Mouse (Mus musculus): ENCODE results near the gene Bloc1s3.

The Bloc1s3 gene

DNA sequence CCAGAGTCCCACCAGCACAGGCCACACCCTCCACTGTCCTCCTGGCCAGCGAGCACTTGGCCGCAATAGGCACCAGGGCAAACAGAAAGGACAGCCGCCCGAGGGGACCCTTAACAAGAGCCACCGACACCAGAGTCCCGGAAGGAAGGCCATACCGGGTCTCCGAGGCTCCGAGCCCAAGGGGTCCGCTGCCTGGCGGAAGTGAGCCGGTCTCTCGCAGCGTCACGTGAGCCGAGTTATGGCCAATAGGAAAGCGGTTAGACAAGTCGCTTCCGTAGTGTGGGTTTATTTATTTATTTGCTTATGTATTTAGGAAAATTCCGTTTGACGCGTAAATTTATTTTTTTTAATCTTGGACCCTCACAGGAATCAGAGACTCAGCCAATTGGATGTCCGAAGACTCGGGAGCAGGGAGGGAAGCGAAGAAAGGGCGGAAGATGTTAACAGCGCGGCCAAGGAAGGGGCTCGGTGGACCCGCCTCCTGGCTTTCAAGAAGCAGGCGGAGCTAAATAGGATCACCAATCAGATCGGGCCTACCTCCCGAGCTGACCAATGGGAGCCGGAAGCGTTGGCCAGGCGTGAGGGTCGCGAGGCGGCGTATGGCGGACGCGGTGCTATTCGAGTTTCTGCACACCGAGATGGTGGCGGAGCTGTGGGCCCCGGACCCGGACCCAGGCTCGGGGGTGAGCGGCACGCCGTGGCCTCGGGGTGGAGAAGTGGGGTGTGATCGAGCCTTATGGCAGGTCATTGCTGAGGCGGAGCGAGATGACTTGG lies at the start of gene Bloc1s3, which contains the start of gene Trappc6a:
Bloc1s3 (minus strand) TSS at position 218 of the 774 bp plus-strand sequence.
Trappc6a (plus strand) TSS at position 246 of the 774 bp plus-strand sequence.
- DNase-seq = peak; percentile 94

- DNase-seq = no peak
These were observed 48.9 kb upstream of the Bloc1s3 start for GRCm38 (mm10) chr7:19557086-19557485.

GRCm38 (mm10) chr7:19554168-19554567 lies 46.0 kb upstream of the Bloc1s3 start:
- DNase-seq = peak; percentile 70

DNA sequence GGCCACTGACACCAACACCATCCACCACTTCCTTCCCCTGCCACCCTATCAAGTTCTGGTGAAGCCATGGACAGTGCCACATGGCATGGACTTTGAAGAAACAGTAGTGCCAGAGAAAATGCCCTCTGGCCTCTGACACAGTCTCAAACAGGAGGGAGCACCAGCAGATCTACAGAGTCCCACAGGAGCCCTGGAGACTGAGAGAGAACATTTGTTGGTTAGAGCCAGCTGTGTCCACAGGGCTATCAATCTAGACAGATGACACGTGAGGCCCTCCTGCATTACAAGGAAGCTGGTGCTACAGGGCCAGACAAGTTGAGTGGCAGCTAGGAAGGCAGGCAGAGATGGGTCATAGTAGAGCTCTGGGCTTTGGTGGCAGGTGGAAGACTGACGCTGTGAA lies 44.3 kb upstream of the Bloc1s3 start:
- DNase-seq = no peak

GRCm38 (mm10) chr7:19551634-19552033 lies 43.5 kb upstream of the Bloc1s3 start:
- DNase-seq = no peak

DNA sequence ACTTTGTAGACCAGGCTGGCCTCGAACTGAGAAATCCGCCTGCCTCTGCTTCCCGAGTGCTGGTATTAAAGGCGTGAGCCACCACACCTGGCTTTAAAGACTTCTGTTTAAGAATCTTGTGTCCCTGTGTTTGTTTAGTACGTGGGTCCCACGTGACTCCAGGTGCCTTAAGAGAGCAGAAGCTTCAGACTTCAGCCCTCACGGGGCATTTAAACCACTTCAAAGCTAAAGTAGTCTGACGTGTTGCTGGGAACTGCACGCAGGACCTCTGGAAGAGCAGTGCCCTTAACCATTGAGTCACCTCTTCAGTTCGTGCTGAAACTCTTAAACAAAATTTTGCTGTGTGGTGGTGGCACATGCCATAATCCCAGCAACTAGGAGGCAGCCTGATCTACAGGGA lies 41.2 kb upstream of the Bloc1s3 start:
- no peak for DNase-seq

- DNase-seq = no peak
These were observed 39.3 kb upstream of the Bloc1s3 start for GRCm38 (mm10) chr7:19547344-19547969.

- DNase-seq = no peak
These were observed 37.8 kb upstream of the Bloc1s3 start for GRCm38 (mm10) chr7:19546007-19546406.

DNA sequence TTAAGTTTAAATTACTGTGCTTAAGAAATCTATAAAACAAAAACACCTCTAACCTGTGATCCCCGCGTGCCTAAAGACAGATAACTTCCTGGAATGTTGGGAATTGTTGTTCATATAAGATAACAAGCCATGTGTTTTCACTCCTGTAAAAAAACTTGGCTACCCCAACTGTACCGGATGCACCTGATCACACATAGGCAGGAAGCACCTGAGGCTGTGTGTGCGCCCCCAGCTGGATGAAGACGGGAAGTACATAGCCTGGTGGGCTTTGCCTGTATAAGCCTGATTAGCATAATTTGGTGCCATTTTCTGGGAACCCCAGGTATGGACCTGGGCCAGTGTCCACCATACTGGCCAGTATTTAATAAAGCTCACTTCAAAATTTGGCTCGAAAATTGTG lies 35.4 kb upstream of the Bloc1s3 start:
- DNase-seq = no peak

- no peak for DNase-seq
These were observed 34.1 kb upstream of the Bloc1s3 start for GRCm38 (mm10) chr7:19542155-19542691.

- DNase-seq = no peak
These were observed 33.6 kb upstream of the Bloc1s3 start for GRCm38 (mm10) chr7:19541681-19542154.

DNA sequence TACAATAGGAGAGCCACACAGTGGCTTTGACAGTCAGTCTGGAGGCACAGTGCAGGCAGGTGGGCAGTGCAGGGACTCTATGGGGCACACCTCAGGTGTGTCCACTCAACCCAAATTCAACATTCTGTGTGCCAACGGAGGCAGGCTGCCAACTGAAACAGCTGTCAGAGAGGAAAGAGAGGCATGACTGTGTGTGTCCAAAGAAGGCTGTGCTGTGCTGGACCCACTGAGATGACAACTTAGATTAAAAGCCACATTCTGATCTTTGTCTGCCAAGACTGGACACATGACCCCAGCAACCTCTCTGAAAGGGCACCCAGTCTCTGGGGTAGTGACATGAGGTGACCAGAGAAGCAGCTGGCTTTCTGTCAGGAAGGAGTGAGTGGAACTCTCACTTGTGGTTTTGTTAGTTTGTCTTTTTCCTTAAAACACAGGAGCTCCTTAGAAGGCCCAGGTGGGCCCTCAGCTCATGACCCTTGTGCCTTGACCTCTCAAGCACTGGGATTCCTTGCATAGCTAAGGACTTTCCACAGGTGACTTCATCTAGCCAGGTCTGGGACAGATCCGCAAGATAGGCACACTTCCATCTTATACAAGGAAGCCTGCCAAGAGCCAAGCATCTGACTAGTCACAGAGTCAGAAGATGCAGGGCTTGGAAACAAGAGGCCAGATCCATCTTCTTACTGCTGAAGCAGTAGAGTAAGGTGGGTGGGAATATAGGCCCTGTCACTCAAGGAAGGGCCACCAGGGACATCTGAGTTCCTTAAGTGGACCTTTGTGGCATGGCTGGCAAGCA lies 32.8 kb upstream of the Bloc1s3 start:
- no peak for DNase-seq

GRCm38 (mm10) chr7:19534676-19535075 lies 26.5 kb upstream of the Bloc1s3 start:
- no peak for DNase-seq

DNA sequence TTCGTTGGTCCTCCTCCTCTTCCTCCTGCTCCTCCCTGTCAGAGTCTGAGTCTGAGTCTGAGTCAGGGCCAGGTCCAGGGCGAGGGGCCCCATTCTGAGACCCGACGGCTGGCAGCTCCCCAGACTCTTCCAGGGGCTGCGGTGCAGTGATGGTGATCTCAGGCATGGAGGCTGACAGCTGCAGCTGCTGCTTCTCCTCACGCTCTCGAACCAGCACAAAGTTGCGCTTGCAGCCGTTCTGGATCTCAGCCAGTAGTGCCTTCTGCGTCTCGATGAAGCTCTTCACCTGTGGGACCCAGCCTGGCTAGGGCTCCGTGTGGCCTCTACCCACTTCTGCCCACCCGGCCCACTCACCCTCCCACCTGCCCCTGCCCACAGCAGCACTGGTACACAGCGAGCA lies 24.1 kb upstream of the Bloc1s3 start:
- DNase-seq = no peak

GRCm38 (mm10) chr7:19531077-19531476 lies 22.9 kb upstream of the Bloc1s3 start:
- DNase-seq = no peak

DNA sequence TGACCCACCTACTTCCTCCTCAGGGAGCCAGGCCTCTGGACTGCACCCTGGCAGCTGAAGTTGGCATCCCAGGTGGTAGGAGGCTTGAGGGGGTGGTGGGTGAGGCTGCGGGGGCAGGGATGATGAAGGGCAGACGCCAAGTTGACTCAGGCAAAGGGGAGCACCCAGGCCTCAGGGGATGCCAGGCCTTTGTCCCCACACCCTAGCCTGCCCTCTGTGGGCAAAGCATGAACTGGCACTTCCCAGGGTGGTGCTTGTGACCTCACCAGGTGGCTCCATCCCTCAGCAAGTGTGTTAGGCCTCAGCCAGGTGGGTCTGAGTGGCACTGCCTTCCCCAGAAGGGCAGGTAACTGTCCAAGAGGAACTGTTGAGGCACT lies 16.9 kb upstream of the Bloc1s3 start:
- no peak for DNase-seq

DNA sequence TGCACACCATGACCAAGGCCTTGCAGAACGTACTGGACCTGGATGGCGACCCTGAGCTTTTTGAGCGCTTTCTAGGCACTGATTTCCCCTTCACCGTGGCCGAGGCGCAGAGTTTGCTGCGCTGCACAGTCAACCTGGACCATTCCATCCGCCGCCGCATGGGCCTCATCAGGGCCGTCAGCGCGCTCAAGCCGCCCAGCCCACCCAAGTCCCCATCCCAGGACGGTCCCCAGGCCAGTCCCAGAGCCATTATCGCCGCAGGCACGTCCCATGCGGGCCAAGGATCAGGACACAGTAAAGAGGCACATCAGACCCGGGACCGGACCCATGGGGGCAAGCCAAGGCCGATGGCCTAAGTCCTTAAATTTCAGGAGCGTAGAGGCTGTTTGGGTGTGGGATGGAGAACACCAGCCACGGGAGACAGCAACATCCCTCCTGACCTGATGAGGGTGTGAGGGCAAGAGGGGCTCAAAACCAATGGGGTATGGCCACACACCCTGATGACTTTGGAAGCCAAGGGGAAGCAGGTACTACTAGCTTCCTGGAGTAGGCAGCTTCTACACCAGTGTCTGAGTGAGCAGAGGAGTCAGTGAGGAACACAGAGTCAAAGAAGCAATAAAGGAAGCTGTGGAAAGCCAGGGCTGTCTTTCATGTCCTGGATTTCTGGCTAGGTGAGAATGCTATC lies 16.4 kb upstream of the Bloc1s3 start:
- no peak for DNase-seq

GRCm38 (mm10) chr7:19523757-19524419 lies 15.7 kb upstream of the Bloc1s3 start:
- DNase-seq = peak; percentile 75

DNA sequence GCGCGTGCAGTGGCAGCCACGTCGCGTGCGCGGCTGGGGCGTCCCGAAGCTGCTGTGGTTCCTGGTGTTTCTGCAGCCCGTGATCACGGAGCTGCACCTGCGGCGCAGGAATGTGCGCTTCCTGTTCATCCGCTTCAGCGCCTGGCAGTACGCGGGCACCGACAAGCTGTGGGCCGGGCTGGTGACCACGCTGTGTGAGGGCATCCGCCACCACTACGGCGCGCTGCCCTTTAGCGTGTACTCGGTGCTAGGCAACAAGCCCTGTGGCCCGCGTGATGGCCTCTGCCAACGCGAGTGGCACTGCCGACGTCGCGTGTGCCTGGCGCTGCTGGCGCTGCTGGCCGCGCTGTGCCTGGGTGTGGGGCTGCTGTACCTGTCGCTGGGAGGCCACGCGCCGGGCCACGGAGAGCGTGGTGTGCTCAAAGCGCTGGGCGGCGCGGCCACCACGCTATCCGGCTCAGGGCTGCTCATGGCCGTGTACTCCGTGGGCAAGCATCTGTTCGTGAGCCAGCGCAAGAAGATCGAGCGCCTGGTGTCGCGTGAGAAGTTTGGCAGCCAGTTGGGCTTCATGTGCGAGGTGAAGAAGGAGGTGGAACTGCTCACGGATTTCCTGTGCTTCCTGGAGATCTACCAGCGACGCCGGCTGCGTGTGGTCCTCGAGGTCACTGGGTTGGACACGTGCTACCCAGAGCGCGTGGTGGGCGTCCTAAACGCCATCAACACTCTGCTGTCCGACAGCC lies 15.0 kb upstream of the Bloc1s3 start:
- DNase-seq = peak; percentile 29

DNA sequence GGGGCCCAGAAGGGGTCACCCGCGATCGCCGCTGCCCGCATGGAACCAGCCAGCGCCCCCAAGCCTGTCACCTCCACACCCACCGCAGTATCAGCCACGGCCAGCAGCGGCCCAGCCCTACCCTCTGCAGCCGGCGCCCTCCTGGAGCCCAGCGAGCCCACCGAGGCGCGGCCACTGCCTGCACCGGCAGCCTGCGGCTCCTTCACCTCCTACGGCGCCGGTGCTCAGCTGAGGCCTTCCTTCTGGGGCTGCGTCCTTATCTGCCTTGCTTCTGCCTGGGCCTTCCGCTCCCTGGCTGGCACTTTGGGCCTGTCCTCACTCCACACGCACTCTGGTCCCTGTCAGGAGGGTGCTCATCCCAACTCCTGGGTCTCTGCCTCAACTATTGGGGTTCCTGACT lies 11.9 kb upstream of the Bloc1s3 start:
- no peak for DNase-seq

GRCm38 (mm10) chr7:19517652-19518365 lies 9.6 kb upstream of the Bloc1s3 start, which contains the start of gene Nkpd1:
Gene Nkpd1, plus strand, starts transcription at chr7:19517838.
- DNase-seq = no peak

Measured in right cerebral cortex, postnatal 25 days (tissue).